Mouse (Mus musculus) liver, embryonic 11.5 days (tissue): Measurements from ENCODE around the gene Trim25. TPM values are rescaled to one million over a fixed set of nuclear protein-coding genes. Genes with fewer than 3 reads are reported as not detected.

Experiments used
- ATAC-seq: fragments of 200-750 bp; cut with Nextera tagmentation; replicated peaks from 2 replicates; pipeline ENCODE4 v1.8.0; 2017; ENCODE audit warnings: moderate number of reproducible peaks, mild to moderate bottlenecking, moderate TSS enrichment, moderate library complexity; ENCODE audit not compliant: low FRiP score
- DNase-seq: peaks from one replicate; pipeline ENCODE4 v3.0.0-alpha.2; 2017; ENCODE audit warnings: low spot score
- H3K27ac ChIP-seq: fragments of 300-500 bp; sonication (generic); 2 replicates; pipeline ENCODE4 v1.5.1; 2014; ENCODE audit warnings: mild to moderate bottlenecking, low read depth, low read length, control low read depth
- H3K27me3 ChIP-seq: fragments of 300-500 bp; sonication (generic); replicated peaks from 2 replicates; pipeline ENCODE4 v1.6.1; 2014; ENCODE audit warnings: low read length, mixed read lengths; ENCODE audit not compliant: control insufficient read depth, insufficient read depth
- H3K36me3 ChIP-seq: fragments of 300-500 bp; sonication (generic); 2 replicates; pipeline ENCODE4 v1.6.1; 2014; ENCODE audit warnings: mild to moderate bottlenecking, low read length, moderate library complexity, mixed read lengths; ENCODE audit not compliant: control insufficient read depth, insufficient read depth
- H3K4me1 ChIP-seq: fragments of 300-500 bp; sonication (generic); replicated peaks from 2 replicates; pipeline ENCODE4 v1.6.1; 2014; ENCODE audit warnings: low read length, mixed read lengths; ENCODE audit not compliant: control insufficient read depth, insufficient read depth
- H3K4me2 ChIP-seq: fragments of 300-500 bp; sonication (generic); 2 replicates; pipeline ENCODE4 v1.6.1; 2014; ENCODE audit warnings: mild to moderate bottlenecking, control low read depth, moderate library complexity
- H3K4me3 ChIP-seq: fragments of 300-500 bp; sonication (generic); 2 replicates; pipeline ENCODE4 v1.5.1; 2014; ENCODE audit warnings: low read depth, low read length, control low read depth
- H3K9ac ChIP-seq: fragments of 300-500 bp; sonication (generic); 2 replicates; pipeline ENCODE4 v1.6.1; 2014; ENCODE audit warnings: low read depth, low read length, control low read depth
- H3K9me3 ChIP-seq: fragments of 300-500 bp; sonication (generic); 2 replicates; pipeline ENCODE4 v1.6.1; 2016; ENCODE audit warnings: low read length, inconsistent platforms, mixed read lengths; ENCODE audit not compliant: control insufficient read depth
- WGBS: fragments of 180-500 bp; shearing (Covaris S2); extraction: QIAGEN DNeasy Blood & Tissue Kit; methylation state at CpG from one replicate; pipeline ENCODE4 v1.1.7; 2014; 5-methylcytosine and 5-hydroxymethylcytosine counted together
- polyA plus RNA-seq: library from polyadenylated mRNA; unstranded; fragments of >200 nt; fragmentation: Nextera tagmentation; extraction: Ambion mirVana; gene quantifications from 2 replicates; pipeline ENCODE4 v1.2.1, GENCODE M21; 2014

The Trim25 gene
- polyA plus RNA-seq, 1 experiment from 2014 or later, result 21.1 TPM

DNA sequence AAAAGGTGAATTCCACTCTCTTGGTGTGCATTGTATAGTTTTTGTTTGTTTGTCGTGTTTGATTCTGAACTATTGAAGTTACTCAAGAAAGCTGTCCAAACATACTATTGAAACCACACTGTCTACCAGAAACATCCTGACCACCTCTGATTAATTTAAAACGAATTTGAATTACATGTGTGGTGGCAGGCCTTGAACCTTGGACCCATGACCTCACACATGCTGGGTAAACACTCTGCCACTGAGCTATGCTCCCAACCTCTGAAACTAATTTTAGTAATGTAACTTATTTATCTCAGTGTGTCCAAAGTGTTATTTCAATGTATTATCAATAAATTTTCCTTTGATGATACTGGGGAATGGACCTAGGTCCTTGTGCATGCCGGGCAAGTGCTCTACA lies 8.4 kb downstream of the Trim25 start:
- WGBS, result 85% methylated on average over 3 of the region's 3 CpGs
- no peak overlapping the region for H3K9ac ChIP-seq

GRCm38 (mm10) chr11:89009066-89009465 lies 9.9 kb downstream of the Trim25 start:
- Histone ChIP-seq H3K36me3 (peaks cover 44% of the 10 kb centered on the region), H3K9me3 (no peaks in the 10 kb centered on the region), H3K9ac (no peak overlapping the region), H3K27ac (no peak overlapping the region), H3K27me3 (no peaks in the 10 kb centered on the region), H3K4me2 (no peak overlapping the region), H3K4me1 (no peaks in the 10 kb centered on the region), H3K4me3 (no peak overlapping the region)
- ATAC-seq (no peak), DNase-seq (no peak)
- 81% methylated on average over 9 of the region's 9 CpGs for WGBS

More for the DNA sequence above, 8.4 kb downstream of the Trim25 start:
- no peak overlapping the region for H3K27ac ChIP-seq
- no peak for ATAC-seq
- no peak for DNase-seq
- no peak overlapping the region for H3K4me2 ChIP-seq
- H3K4me1 ChIP-seq, result peaks cover 11% of the 10 kb centered on the region
- H3K27me3 ChIP-seq, result no peaks in the 10 kb centered on the region
- peaks cover 34% of the 10 kb centered on the region for H3K36me3 ChIP-seq
- H3K4me3 ChIP-seq, result no peak overlapping the region
- H3K9me3 ChIP-seq, result no peaks in the 10 kb centered on the region

- Histone ChIP-seq H3K9ac (no peak overlapping the region), H3K27me3 (no peaks in the 10 kb centered on the region), H3K27ac (no peak overlapping the region), H3K36me3 (peaks cover 44% of the 10 kb centered on the region), H3K4me3 (no peak overlapping the region), H3K9me3 (no peaks in the 10 kb centered on the region), H3K4me1 (no peaks in the 10 kb centered on the region), H3K4me2 (no peak overlapping the region)
- no peak for DNase-seq
- no peak for ATAC-seq
- 82% methylated on average over 7 of the region's 7 CpGs for WGBS
These were observed 10.3 kb downstream of the Trim25 start for GRCm38 (mm10) chr11:89009496-89009895.

- Histone ChIP-seq H3K27me3 (no peaks in the 10 kb centered on the region), H3K4me3 (no peak overlapping the region), H3K4me2 (no peak overlapping the region), H3K36me3 (peaks cover 53% of the 10 kb centered on the region), H3K9ac (no peak overlapping the region), H3K9me3 (no peaks in the 10 kb centered on the region), H3K27ac (no peak overlapping the region), H3K4me1 (peaks cover 8% of the 10 kb centered on the region)
- no peak for ATAC-seq
- DNase-seq, result no peak
- 87% methylated on average over 5 of the region's 5 CpGs for WGBS
These were observed 13.1 kb downstream of the Trim25 start for GRCm38 (mm10) chr11:89012241-89012640.

GRCm38 (mm10) chr11:89017514-89018182 lies 18.5 kb downstream of the Trim25 start:
- no peak overlapping the region for H3K4me3 ChIP-seq
- ATAC-seq (peak; percentile 85), DNase-seq (no peak)
- no peak overlapping the region for H3K27ac ChIP-seq
- no peaks in the 10 kb centered on the region for H3K27me3 ChIP-seq
- peaks cover 28% of the 10 kb centered on the region for H3K36me3 ChIP-seq
- WGBS, result 51% methylated on average over 9 of the region's 9 CpGs
- H3K4me1 ChIP-seq, result peaks cover 50% of the 10 kb centered on the region
- peak overlapping the region; percentile 33 for H3K4me2 ChIP-seq
- no peak overlapping the region for H3K9ac ChIP-seq
- H3K9me3 ChIP-seq, result no peaks in the 10 kb centered on the region

DNA sequence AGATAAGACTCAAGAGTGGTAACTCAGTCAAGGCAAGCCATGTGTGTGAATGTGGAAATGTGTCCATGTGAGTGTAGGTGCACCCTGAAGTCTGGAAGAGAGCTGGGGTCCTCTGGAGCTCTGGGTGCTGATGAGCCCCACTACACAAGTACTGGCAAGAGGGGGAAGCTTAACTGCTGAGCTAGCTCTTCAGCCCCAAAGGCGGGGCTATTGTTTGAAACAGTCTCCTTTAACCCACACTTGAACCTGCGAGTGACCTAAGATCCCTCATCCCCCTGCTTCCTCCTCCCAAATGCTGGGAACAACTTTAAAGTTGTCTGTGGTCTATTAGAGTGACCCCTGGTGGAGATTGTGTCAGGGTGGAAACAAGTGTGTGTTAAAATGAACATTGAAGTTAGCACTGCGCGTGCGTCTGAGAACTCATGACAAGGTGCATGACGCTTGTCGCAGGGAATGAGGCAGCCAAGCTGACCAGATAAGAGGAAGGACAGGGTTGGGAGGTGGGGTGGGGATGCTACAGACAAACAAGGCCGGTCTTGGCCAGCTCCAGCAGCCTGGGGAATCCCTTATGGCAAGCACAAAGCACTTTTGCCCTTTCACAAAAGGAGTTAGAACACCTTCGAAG lies 21.6 kb downstream of the Trim25 start:
- Histone ChIP-seq H3K4me2 (no peak overlapping the region), H3K4me1 (peaks cover 53% of the 10 kb centered on the region), H3K9me3 (no peaks in the 10 kb centered on the region), H3K27ac (no peak overlapping the region), H3K27me3 (no peaks in the 10 kb centered on the region), H3K36me3 (peaks cover 10% of the 10 kb centered on the region; the same call in 1 of the 2 replicates), H3K9ac (no peak overlapping the region), H3K4me3 (no peak overlapping the region)
- 68% methylated on average over 9 of the region's 9 CpGs for WGBS
- ATAC-seq, result no peak
- no peak for DNase-seq

DNA sequence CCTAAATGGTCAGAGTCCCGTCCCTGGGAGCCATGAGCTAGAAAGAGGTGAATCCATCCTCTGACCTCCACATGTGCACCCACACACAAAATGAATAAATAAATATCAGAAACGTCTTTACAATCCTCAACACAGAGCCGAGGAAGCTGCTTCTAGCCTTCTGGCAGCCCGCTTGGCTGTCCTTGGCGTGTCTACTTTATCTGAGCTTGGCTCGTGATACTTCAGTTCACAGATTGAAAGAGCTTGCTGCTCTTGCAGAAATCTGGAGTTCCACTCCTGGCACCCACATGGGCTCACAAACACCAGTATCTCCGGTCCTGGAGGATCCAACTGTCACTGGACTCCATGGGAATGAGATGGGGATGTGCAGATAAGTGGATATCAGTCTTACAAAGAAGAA lies 22.5 kb downstream of the Trim25 start:
- no peak overlapping the region for H3K4me2 ChIP-seq
- WGBS, result 66% methylated on average over 7 of the region's 7 CpGs

DNA sequence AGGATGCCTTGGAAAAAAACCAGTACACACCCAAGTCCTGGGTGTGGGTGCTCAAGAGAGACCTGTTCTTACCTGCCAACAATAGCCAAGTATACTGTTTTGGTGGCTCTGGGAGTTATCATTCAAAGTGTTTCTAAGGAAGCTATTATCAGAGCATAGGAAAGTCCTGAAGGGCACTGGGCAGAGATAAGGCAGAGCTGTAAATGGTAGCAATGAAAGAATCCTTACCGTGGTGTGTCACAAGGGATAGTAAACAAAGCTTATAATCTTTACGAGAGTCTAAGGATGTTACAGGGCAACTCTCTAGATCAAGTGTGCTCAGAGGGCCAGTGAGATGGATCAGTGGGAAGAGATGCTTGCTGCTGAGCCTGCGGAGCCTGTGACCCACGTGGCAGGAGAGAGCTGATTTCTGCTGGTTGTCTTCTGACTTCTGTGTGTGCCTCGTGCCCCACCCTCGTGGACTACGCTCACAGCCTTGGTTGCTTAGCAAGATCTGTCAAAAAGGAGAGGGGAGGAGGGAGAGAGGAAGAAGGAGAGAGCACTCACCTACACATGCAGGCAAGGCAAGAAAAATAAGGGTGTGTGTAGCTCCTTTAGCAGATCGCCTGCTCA lies 23.1 kb downstream of the Trim25 start:
- Histone ChIP-seq H3K27ac (no peak overlapping the region), H3K4me2 (no peak overlapping the region), H3K4me1 (peaks cover 45% of the 10 kb centered on the region), H3K36me3 (no peaks in the 10 kb centered on the region), H3K9me3 (no peaks in the 10 kb centered on the region), H3K4me3 (no peak overlapping the region), H3K9ac (no peak overlapping the region), H3K27me3 (no peaks in the 10 kb centered on the region)
- ATAC-seq (no peak), DNase-seq (no peak)
- 38% methylated on average over 8 of the region's 8 CpGs for WGBS

More for the DNA sequence above, 22.5 kb downstream of the Trim25 start:
- Histone ChIP-seq H3K4me1 (peaks cover 50% of the 10 kb centered on the region), H3K27me3 (no peaks in the 10 kb centered on the region), H3K9ac (no peak overlapping the region), H3K36me3 (peaks cover 3% of the 10 kb centered on the region; the same call in 1 of the 2 replicates), H3K9me3 (no peaks in the 10 kb centered on the region), H3K4me3 (no peak overlapping the region), H3K27ac (0 out of 2 replicates have a peak overlapping the region, but pooled peaks have one; percentile 13)
- ATAC-seq (no peak), DNase-seq (no peak)
